Mouse (Mus musculus): Measurements from ENCODE around the gene Alpl. TPM values are rescaled to one million over a fixed set of nuclear protein-coding genes. Genes with fewer than 3 reads are reported as not detected.

Gene Alpl
- total RNA-seq, 2 experiments from 2014 or later, result 5.1 to 8.5 TPM

- no peak for TF ChIP-seq CTCF (IDR thresholded peaks at IDR 0.05)
- Histone ChIP-seq H3K27ac (no peak overlapping the region), H3K4me3 (no peak overlapping the region)
- intact Hi-C loops (cut with DNase I), result no loop called here
- no peak for DNase-seq (ENCODE audit: extremely low spot score in 1 of 2, low spot score in 2 of 2)
Observed at GRCm38 (mm10) chr4:137794178-137794900, 1.8 kb downstream of the Alpl start.

GRCm38 (mm10) chr4:137793611-137794010 is 2.6 kb downstream of the Alpl start:
- no peak overlapping the region for H3K4me3 ChIP-seq
- no peak for DNase-seq (ENCODE audit: extremely low spot score in 1 of 2, low spot score in 2 of 2)
- no peak overlapping the region for H3K27ac ChIP-seq
- intact Hi-C loops (cut with DNase I), result no loop called here
- no peak for TF ChIP-seq CTCF (IDR thresholded peaks at IDR 0.05)

GRCm38 (mm10) chr4:137791440-137791839 is 4.7 kb downstream of the Alpl start:
- intact Hi-C loops (cut with DNase I), result no loop called here
- H3K4me3 ChIP-seq, result no peak overlapping the region
- no peak for TF ChIP-seq CTCF (IDR thresholded peaks at IDR 0.05)
- DNase-seq (ENCODE audit: extremely low spot score in 1 of 2, low spot score in 2 of 2), result no peak
- no peak overlapping the region for H3K27ac ChIP-seq

- no peak overlapping the region for H3K27ac ChIP-seq
- no peak overlapping the region for H3K4me3 ChIP-seq
- intact Hi-C loops (cut with DNase I), result no loop called here
- no peak for TF ChIP-seq CTCF (IDR thresholded peaks at IDR 0.05)
- DNase-seq (ENCODE audit: extremely low spot score in 1 of 2, low spot score in 2 of 2), result no peak
Observed at GRCm38 (mm10) chr4:137790981-137791380, 5.2 kb downstream of the Alpl start.

GRCm38 (mm10) chr4:137788511-137789049 is 7.6 kb downstream of the Alpl start:
- no peak for DNase-seq (ENCODE audit: extremely low spot score in 1 of 2, low spot score in 2 of 2)
- H3K27ac ChIP-seq, result no peak overlapping the region
- intact Hi-C loops (cut with DNase I), result no loop called here
- H3K4me3 ChIP-seq, result no peak overlapping the region
- TF ChIP-seq CTCF (IDR thresholded peaks at IDR 0.05), result no peak

- DNase-seq (ENCODE audit: extremely low spot score in 1 of 2, low spot score in 2 of 2), result no peak
- no peak overlapping the region for H3K4me3 ChIP-seq
- no peak overlapping the region for H3K27ac ChIP-seq
- intact Hi-C loops (cut with DNase I), result no loop called here
- TF ChIP-seq CTCF (IDR thresholded peaks at IDR 0.05), result no peak
Observed at GRCm38 (mm10) chr4:137787589-137788289, 8.4 kb downstream of the Alpl start.

GRCm38 (mm10) chr4:137786488-137786887 is 9.7 kb downstream of the Alpl start:
- Histone ChIP-seq H3K27ac (no peak overlapping the region), H3K4me3 (no peak overlapping the region)
- intact Hi-C loops (cut with DNase I), result no loop called here
- DNase-seq (ENCODE audit: extremely low spot score in 1 of 2, low spot score in 2 of 2), result no peak
- TF ChIP-seq CTCF (IDR thresholded peaks at IDR 0.05), result no peak

GRCm38 (mm10) chr4:137785270-137785669 is 10.9 kb downstream of the Alpl start:
- H3K27ac ChIP-seq, result no peak overlapping the region
- no peak overlapping the region for H3K4me3 ChIP-seq
- DNase-seq (ENCODE audit: extremely low spot score in 1 of 2, low spot score in 2 of 2), result no peak
- intact Hi-C loops (cut with DNase I), result no loop called here
- no peak for TF ChIP-seq CTCF (IDR thresholded peaks at IDR 0.05)

- DNase-seq (ENCODE audit: extremely low spot score in 1 of 2, low spot score in 2 of 2), result no peak
- Histone ChIP-seq H3K4me3 (no peak overlapping the region), H3K27ac (no peak overlapping the region)
- no peak for TF ChIP-seq CTCF (IDR thresholded peaks at IDR 0.05)
- intact Hi-C loops (cut with DNase I), result no loop called here
Observed at GRCm38 (mm10) chr4:137784741-137785140, 11.4 kb downstream of the Alpl start.

- peak; percentile 42 to 50 for DNase-seq (ENCODE audit: extremely low spot score in 1 of 2, low spot score in 2 of 2)
- intact Hi-C loops (cut with DNase I), result no loop called here
- Histone ChIP-seq H3K4me3 (no peak overlapping the region), H3K27ac (peak overlapping the region; percentile 10; the same call in 1 of the 2 replicates)
- no peak for TF ChIP-seq CTCF (IDR thresholded peaks at IDR 0.05)
Observed at GRCm38 (mm10) chr4:137783541-137784191, 12.5 kb downstream of the Alpl start.

GRCm38 (mm10) chr4:137781949-137782348 is 14.2 kb downstream of the Alpl start:
- no peak overlapping the region for H3K4me3 ChIP-seq
- intact Hi-C loops (cut with DNase I), result no loop called here
- no peak for TF ChIP-seq CTCF (IDR thresholded peaks at IDR 0.05)
- no peak overlapping the region for H3K27ac ChIP-seq
- no peak for DNase-seq (ENCODE audit: extremely low spot score in 1 of 2, low spot score in 2 of 2)

- intact Hi-C loops (cut with DNase I), result no loop called here
- no peak overlapping the region for H3K4me3 ChIP-seq
- no peak for DNase-seq (ENCODE audit: extremely low spot score in 1 of 2, low spot score in 2 of 2)
- no peak for TF ChIP-seq CTCF (IDR thresholded peaks at IDR 0.05)
- H3K27ac ChIP-seq, result no peak overlapping the region
Observed at GRCm38 (mm10) chr4:137780986-137781385, 15.2 kb downstream of the Alpl start.

All from left cerebral cortex, adult 2 months (tissue).